Mouse (Mus musculus): ENCODE results near the gene Arhgap35. TPM values are rescaled to one million over a fixed set of nuclear protein-coding genes. Genes with fewer than 3 reads are reported as not detected.
"Not testable (repeated sequence)": the region's sequence is repeated elsewhere in the genome, so short reads cannot be mapped to it uniquely, and the experiment has no call there.

The Arhgap35 gene
- polyA plus RNA-seq (2016; fragmentation: Nextera tagmentation; extraction: Ambion mirVana), result 32.4 and 35.1 TPM in 2 replicates

DNA sequence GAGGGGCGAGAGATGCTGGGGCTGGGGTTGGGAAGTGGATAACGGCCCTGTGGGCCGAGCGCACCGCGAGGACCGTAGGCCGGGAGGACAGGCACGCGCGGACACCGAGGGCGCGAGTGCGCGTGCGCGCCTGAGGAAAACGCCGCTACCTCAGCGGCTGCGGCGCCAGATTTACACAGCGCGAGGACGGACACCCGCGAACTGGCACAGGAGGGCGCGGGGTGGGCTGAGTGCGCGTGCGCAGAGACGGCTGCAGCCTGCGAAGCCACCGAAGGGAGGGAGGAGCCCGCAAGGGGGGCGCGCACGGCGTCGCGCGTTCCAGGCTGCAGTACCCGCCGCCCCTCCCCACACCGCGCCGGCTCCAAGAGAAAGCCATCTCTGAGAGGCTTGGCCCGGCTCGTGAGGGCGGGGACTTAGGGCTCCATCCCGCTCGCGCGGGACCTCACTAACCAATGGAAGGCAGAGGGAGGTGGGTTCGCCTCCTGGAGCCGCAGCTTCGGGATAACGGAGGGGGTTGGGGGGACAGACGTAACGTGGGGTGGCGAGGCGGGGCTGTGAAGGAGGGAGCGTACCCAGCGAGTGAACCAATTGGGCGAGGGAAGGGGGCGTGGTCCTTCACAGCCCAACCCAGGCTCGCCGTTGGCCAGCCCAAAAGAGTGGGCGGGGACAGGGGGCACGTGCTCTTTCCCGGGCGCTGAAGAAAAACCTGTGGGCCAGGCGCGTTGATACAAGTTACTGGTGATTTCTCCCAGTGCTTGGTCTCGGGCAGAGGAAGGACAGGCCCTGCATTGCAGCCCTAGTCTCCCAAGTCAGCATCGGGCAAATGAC is at the start of gene Arhgap35:
Arhgap35 (minus strand) TSS at position 106 of the 828 bp plus-strand sequence.
- Histone ChIP-seq H3K27ac (peak within 1 kb of the TSS; percentile 100), H3K27me3 (ENCODE audit: low read depth, poor library complexity, severe bottlenecking) (0 out of 2 replicates have a peak, but pooled peaks cover 3% of the 10 kb centered on the region), H3K9me3 (replicated peaks) (no peaks in the 10 kb centered on the region), H3K36me3 (peaks cover 10% of the 10 kb centered on the region; the same call in 1 of the 2 replicates), H3K4me1 (peaks cover 47% of the 10 kb centered on the region), H3K4me3 (peak within 1 kb of the TSS; percentile 95)
- peak; percentile 98 for DNase-seq (ENCODE audit: low spot score)
- under 1% methylated on average over 78 of the region's 78 CpGs for WGBS

DNA sequence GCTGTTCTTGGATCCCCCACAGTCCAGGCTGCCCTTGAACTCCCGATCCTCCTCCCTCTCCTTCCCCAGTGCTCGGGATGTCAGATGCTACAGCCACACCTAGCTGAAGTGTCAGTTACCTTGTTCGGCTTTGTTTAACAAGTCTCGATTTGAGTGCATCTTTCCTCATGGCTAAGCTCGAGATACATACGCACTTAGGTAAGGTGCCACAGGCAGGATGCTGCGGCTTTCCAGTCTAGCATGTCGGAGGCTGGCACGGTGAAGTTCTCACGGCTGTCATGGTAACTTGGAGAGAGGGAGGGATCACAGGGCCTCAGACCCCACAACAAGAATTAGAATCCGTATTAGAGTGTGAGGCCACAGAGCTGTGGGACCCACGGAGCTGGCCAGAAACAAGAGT is 29.5 kb upstream of the Arhgap35 start:
- WGBS, result 84% methylated on average over 12 of the region's 12 CpGs
- DNase-seq (ENCODE audit: low spot score), result no peak
- Histone ChIP-seq H3K27me3 (ENCODE audit: low read depth, poor library complexity, severe bottlenecking) (no peaks in the 10 kb centered on the region), H3K36me3 (no peaks in the 10 kb centered on the region), H3K9me3 (replicated peaks) (no peaks in the 10 kb centered on the region), H3K4me1 (no peaks in the 10 kb centered on the region), H3K27ac (no peak overlapping the region), H3K4me3 (no peak overlapping the region)

GRCm38 (mm10) chr7:16643106-16643505 is 28.3 kb upstream of the Arhgap35 start:
- 53% methylated on average over 4 of the region's 4 CpGs for WGBS
- DNase-seq (ENCODE audit: low spot score), result not testable (repeated sequence)

DNA sequence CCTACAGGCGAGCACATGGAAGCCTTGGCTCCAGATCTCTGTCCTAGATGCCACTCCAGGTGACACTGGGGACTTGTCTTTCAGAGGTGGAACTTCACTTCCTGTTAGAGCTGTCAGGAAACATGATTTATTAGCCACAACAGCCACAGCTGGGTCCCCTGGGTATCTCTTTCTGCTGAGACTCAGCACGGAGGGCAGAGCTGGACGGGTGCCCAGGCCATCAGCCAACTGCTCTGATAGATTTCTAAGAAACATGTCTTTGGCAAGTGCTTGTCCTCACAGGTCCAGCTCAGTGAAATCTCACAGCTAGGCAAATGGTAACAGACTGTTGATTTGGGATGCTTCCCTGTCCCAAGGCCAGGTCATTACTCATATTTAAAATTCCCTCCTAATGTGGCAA is 24.2 kb upstream of the Arhgap35 start:
- no peaks in the 10 kb centered on the region for H3K9me3 ChIP-seq (replicated peaks)
- H3K4me1 ChIP-seq, result no peaks in the 10 kb centered on the region
- WGBS, result 89% methylated on average over 3 of the region's 3 CpGs
- H3K36me3 ChIP-seq, result no peaks in the 10 kb centered on the region
- no peak overlapping the region for H3K27ac ChIP-seq
- no peaks in the 10 kb centered on the region for H3K27me3 ChIP-seq (ENCODE audit: low read depth, poor library complexity, severe bottlenecking)
- DNase-seq (ENCODE audit: low spot score), result no peak
- no peak overlapping the region for H3K4me3 ChIP-seq

More at GRCm38 (mm10) chr7:16643106-16643505, 28.3 kb upstream of the Arhgap35 start:
- not testable (repeated sequence) for H3K36me3 ChIP-seq; H3K4me1 ChIP-seq; H3K9me3 ChIP-seq (replicated peaks); H3K27me3 ChIP-seq (ENCODE audit: low read depth, poor library complexity, severe bottlenecking); H3K27ac ChIP-seq; H3K4me3 ChIP-seq

DNA sequence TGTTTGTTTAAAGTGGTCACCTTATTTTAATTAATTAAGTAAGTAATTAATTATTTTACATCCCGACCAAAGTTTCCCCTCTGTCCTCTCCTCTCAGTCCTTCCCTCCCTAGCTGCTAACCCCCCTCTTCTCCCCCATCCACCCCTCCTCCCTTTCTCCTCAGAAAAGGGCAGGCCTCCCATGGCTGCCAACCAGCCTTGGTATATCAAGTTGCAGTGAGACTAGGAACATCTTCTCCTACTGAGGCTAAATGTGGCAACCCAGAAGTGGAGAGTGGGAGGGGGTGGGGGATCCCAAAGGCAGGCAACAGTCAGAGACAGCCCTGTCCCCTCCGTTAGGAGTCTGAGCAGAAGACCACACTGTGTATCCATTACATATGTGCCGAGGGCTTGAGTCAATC is 20.3 kb upstream of the Arhgap35 start:
- Histone ChIP-seq H3K27me3 (ENCODE audit: low read depth, poor library complexity, severe bottlenecking) (no peaks in the 10 kb centered on the region), H3K4me1 (0 out of 2 replicates have a peak, but pooled peaks cover 4% of the 10 kb centered on the region), H3K36me3 (no peaks in the 10 kb centered on the region), H3K9me3 (replicated peaks) (no peaks in the 10 kb centered on the region), H3K27ac (no peak overlapping the region), H3K4me3 (no peak overlapping the region)
- no peak for DNase-seq (ENCODE audit: low spot score)
- 61% methylated on average over 3 of the region's 3 CpGs for WGBS

GRCm38 (mm10) chr7:16633913-16634312 is 19.1 kb upstream of the Arhgap35 start:
- not testable (repeated sequence) for DNase-seq (ENCODE audit: low spot score); H3K9me3 ChIP-seq (replicated peaks); H3K4me3 ChIP-seq; H3K27me3 ChIP-seq (ENCODE audit: low read depth, poor library complexity, severe bottlenecking); H3K27ac ChIP-seq; H3K36me3 ChIP-seq; H3K4me1 ChIP-seq
- 21% methylated on average over 10 of the region's 10 CpGs for WGBS

DNA sequence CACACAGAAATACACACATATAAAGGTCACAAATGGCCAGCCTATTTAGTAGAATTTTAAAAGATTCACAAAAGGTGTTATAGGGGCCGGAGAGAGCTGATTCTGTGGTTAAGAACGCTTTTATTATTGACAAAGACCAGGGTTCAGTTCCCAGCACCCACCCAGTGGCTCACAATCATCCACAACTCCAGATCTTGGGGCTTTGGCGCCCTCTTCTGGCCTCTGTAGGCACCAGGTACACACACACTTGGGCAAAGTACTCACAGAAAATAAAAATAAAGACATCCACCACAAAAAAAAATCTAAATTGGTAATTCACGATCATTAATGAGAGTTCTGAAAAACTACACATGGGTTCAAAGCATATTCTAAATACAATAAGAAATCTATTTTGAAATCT is 17.1 kb upstream of the Arhgap35 start:
- WGBS, result 67% methylated on average over 4 of the region's 4 CpGs
- Histone ChIP-seq H3K4me3 (no peak overlapping the region), H3K36me3 (no peaks in the 10 kb centered on the region), H3K9me3 (replicated peaks) (no peaks in the 10 kb centered on the region), H3K27me3 (ENCODE audit: low read depth, poor library complexity, severe bottlenecking) (no peaks in the 10 kb centered on the region), H3K4me1 (0 out of 2 replicates have a peak, but pooled peaks cover 4% of the 10 kb centered on the region), H3K27ac (no peak overlapping the region)
- DNase-seq (ENCODE audit: low spot score), result no peak

GRCm38 (mm10) chr7:16631025-16631424 is 16.2 kb upstream of the Arhgap35 start:
- Histone ChIP-seq H3K36me3 (no peaks in the 10 kb centered on the region), H3K27me3 (ENCODE audit: low read depth, poor library complexity, severe bottlenecking) (no peaks in the 10 kb centered on the region), H3K4me3 (no peak overlapping the region), H3K9me3 (replicated peaks) (no peaks in the 10 kb centered on the region), H3K27ac (no peak overlapping the region), H3K4me1 (0 out of 2 replicates have a peak, but pooled peaks cover 4% of the 10 kb centered on the region)
- DNase-seq (ENCODE audit: low spot score), result no peak
- whole genome bisulfite sequencing, result 78% methylated on average over 4 of the region's 4 CpGs

- H3K27me3 ChIP-seq (ENCODE audit: low read depth, poor library complexity, severe bottlenecking), result no peaks in the 10 kb centered on the region
- no peaks in the 10 kb centered on the region for H3K9me3 ChIP-seq (replicated peaks)
- 23% methylated on average over 10 of the region's 10 CpGs for WGBS
- 0 out of 2 replicates have a peak, but pooled peaks cover 4% of the 10 kb centered on the region for H3K4me1 ChIP-seq
- H3K36me3 ChIP-seq, result no peaks in the 10 kb centered on the region
- no peak overlapping the region for H3K4me3 ChIP-seq
- DNase-seq (ENCODE audit: low spot score), result peak; percentile 64
- H3K27ac ChIP-seq, result no peak overlapping the region
Measured at GRCm38 (mm10) chr7:16629598-16630296, 15.0 kb upstream of the Arhgap35 start.

- DNase-seq (ENCODE audit: low spot score), result peak; percentile 74
- H3K9me3 ChIP-seq (replicated peaks), result no peaks in the 10 kb centered on the region
- no peak overlapping the region for H3K27ac ChIP-seq
- 38% methylated on average over 12 of the region's 12 CpGs for WGBS
- no peak overlapping the region for H3K4me3 ChIP-seq
- H3K27me3 ChIP-seq (ENCODE audit: low read depth, poor library complexity, severe bottlenecking), result no peaks in the 10 kb centered on the region
- H3K4me1 ChIP-seq, result peaks cover 7% of the 10 kb centered on the region
- H3K36me3 ChIP-seq, result no peaks in the 10 kb centered on the region
Measured at GRCm38 (mm10) chr7:16628096-16628771, 13.4 kb upstream of the Arhgap35 start.

DNA sequence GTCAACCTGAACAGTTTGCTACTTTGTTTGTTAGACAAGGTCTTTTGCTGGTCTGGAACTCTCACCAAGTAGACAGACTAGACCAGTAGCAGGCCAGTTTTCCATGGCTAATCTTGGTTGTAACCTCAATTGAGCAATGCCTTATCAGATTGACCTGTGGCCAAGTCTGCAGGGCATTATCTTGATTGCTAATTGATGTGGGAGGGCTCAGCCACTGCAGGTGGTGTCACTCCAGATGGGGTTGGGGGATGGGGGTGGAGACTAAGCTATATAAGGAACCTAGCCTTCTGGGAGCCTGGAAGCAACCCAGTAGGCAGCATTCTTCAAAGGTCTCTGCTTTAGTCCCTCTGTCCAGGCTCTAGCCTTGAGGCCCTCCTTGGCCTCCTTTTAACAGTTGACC is 8.9 kb upstream of the Arhgap35 start:
- Histone ChIP-seq H3K9me3 (replicated peaks) (no peaks in the 10 kb centered on the region), H3K36me3 (no peaks in the 10 kb centered on the region), H3K27me3 (ENCODE audit: low read depth, poor library complexity, severe bottlenecking) (no peaks in the 10 kb centered on the region), H3K27ac (no peak overlapping the region), H3K4me3 (no peak overlapping the region), H3K4me1 (peaks cover 13% of the 10 kb centered on the region)
- DNase-seq (ENCODE audit: low spot score), result no peak

GRCm38 (mm10) chr7:16623131-16623530 is 8.3 kb upstream of the Arhgap35 start:
- no peak for DNase-seq (ENCODE audit: low spot score)
- no peak overlapping the region for H3K4me3 ChIP-seq
- 0 out of 2 replicates have a peak, but pooled peaks cover 3% of the 10 kb centered on the region for H3K27me3 ChIP-seq (ENCODE audit: low read depth, poor library complexity, severe bottlenecking)
- H3K4me1 ChIP-seq, result peaks cover 19% of the 10 kb centered on the region
- H3K27ac ChIP-seq, result no peak overlapping the region
- WGBS, result 36% methylated on average over 4 of the region's 4 CpGs
- no peaks in the 10 kb centered on the region for H3K36me3 ChIP-seq
- H3K9me3 ChIP-seq (replicated peaks), result no peaks in the 10 kb centered on the region
